Mouse (Mus musculus): ENCODE data around the gene Phf21b.

Gene Phf21b

GRCm38 (mm10) chr15:84856006-84856995, at the start of gene Phf21b:
Gene Phf21b (minus strand): TSS chr15:84856049.
- peak; percentile 90 for DNase-seq (ENCODE audit: low read depth, low spot score)

GRCm38 (mm10) chr15:84903843-84904385, 48.1 kb upstream of the Phf21b start:
- DNase-seq (ENCODE audit: low read depth, low spot score), result no peak

GRCm38 (mm10) chr15:84898077-84898476, 42.2 kb upstream of the Phf21b start:
- DNase-seq (ENCODE audit: low read depth, low spot score), result no peak

- peak; percentile 33 for DNase-seq (ENCODE audit: low read depth, low spot score)
Measured at GRCm38 (mm10) chr15:84896664-84897063, 40.8 kb upstream of the Phf21b start.

DNA sequence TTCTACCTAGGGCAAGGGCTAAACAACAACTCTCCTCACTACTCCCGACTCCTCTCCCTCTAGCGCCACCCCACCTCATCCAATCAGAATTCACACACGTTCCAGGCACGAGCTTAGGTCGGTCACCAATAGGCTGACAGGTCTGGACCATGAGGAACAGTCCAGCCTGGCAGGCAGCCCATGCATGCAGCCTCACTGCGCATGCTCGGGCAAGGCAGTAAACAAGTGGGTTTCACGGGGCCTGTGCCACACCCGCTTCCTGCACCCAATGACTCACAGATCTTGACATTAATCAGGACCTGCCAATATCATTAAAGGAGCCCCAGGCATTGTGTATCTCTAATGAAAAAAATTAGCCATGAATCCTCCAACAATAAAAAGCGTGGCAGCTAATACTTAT, 40.4 kb upstream of the Phf21b start:
- peak; percentile 19 for DNase-seq (ENCODE audit: low read depth, low spot score)

DNA sequence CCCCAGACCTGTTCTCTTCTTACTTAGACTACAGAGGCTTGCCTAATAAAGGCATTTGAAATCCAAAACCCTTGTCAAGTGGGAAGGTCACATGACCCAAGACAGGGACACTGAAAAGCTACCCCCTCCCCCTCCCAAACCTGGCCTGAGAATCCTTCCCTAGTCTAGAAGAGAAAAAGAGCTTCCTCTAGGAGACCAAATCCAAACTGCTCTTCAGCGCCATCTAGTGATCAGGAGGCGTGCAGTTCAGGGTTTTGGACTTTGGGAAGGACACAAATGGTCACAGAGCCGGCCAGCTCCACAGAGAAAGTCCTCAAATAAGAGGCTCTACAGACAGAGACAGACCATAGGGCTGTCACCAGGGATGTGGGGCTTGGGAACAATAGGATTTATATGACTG, 35.8 kb upstream of the Phf21b start:
- peak; percentile 71 for DNase-seq (ENCODE audit: low read depth, low spot score)

GRCm38 (mm10) chr15:84891246-84891645, 35.4 kb upstream of the Phf21b start:
- DNase-seq (ENCODE audit: low read depth, low spot score), result no peak

- DNase-seq (ENCODE audit: low read depth, low spot score), result no peak
Measured at GRCm38 (mm10) chr15:84888066-84888465, 32.2 kb upstream of the Phf21b start.

DNA sequence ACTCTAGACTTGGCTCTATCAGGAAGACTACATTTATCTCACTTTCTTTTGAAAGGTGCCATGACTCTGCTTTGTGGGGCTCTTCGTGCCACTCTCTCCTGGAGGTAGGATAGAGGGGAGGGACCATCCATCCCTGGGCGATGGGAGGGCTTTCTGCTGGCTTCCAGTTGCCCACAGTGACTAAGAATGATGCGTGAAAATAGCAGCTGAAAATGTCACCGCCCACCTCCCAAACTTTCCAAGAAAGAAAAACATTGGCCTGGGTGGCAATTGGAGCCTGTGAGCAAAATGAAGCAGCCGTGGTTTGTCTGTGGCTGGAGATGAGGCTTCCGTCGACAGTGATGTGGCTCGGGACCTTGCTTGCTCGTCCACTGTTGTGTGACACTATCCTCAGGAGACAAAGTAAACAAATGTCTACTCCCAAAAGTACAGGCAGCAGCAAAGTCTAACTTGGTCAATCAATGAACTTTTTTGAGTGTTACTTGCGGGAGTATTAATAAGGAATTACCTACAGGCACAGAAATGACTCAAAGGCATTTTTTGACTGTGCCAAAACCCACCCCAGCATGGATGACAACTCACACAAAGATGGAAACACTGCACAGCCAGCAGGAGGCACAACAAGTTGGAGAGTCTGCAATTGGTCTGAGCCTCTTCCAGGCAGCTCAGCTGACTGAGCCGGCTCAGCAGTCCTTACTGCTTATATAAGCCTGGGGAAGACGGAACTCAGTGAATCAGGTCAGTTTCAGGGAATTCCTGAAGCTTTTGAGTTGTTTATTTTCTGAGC, 21.4 kb upstream of the Phf21b start:
- no peak for DNase-seq (ENCODE audit: low read depth, low spot score)

GRCm38 (mm10) chr15:84873867-84874266, 18.0 kb upstream of the Phf21b start:
- DNase-seq (ENCODE audit: low read depth, low spot score), result no peak

- DNase-seq (ENCODE audit: low read depth, low spot score), result no peak
Measured at GRCm38 (mm10) chr15:84873079-84873478, 17.2 kb upstream of the Phf21b start.

- DNase-seq (ENCODE audit: low read depth, low spot score), result no peak
Measured at GRCm38 (mm10) chr15:84871802-84872201, 16.0 kb upstream of the Phf21b start.

DNA sequence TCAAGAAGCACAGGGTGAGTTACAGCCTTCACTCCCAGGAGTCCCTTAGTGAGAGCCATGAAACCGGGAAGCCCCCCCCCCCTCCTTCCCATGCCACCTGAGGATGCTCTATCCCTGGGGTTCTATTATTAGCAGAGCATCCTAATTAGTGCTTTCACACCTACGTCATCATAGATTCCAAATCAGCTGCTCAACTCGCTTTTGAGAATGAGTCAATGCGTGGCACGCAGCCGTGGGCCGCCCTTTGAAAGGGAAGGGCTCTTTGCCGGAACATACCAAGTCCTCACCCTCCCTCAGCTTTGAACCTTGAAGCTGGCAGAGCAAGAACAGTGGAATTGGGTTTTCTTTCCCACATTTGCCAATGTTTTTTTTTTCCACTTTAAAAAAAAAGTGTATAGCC, 6.1 kb upstream of the Phf21b start:
- DNase-seq (ENCODE audit: low read depth, low spot score), result no peak

DNA sequence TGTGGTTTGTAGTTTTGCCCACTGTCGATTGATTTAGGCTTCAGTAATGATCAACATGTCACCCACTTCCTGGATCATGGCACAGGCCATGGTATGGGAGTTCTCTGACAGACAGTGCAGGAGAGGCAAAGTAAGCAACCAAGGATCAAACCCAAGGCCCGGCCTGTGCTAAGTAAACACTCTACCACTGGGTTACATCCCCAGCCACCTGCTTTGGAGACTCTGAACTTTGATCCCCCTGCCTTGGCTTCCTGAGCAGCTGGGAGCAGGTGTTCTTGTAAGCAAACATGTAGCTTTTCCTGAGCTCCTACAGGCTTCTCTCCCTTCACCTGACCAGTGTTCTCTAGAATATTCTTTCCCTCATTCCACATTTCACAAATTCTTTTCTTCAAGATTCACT, 1.8 kb upstream of the Phf21b start:
- no peak for DNase-seq (ENCODE audit: low read depth, low spot score)

DNA sequence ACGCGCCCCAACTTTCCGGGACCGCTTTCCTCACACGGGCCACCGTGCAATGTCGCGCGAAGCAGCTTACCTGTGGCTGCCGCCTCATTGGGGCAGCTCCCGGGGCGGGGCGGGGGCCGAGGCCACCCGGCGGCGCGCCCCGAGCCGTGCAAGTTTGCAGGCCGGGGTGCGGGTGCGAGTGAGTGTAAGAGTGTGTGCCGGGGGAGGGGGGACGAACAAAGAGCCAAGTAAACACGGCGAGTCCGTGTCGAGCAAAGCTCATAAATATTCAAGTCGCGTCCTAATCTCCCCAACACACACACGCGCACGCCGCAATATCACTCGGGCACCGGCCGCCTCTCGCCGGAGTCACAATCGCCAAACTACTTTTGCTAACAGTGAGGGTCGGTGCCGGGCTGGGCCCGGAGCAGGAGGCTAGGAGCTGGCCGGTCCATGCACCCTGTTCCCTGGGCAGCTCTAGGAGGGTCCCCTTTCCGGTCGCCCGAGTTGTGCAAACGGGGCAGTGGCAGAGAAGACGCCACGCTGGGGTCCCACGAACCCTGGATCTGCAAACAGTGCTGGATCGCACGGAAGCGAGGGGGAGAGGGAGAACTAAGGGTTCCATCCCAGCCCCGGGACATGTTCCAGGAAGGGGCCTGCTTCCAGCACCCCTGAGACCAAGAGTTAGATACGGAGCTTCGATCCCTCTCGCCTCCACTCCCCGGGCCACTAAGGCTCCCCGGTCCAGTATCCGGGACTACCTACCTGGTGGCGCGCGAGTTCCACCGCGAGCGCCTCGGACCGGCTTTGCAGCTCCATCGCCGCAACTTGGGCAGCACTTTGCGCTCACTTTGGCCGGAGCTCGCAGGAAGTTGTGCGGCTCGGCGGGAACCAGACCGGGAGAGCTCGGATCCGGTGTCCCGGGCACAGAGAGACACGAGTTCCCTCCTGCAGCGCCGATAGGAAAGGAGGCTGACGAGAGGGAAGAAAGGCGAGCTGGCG, 638 bp downstream of the Phf21b start:
- peak; percentile 27 for DNase-seq (ENCODE audit: low read depth, low spot score)

DNA sequence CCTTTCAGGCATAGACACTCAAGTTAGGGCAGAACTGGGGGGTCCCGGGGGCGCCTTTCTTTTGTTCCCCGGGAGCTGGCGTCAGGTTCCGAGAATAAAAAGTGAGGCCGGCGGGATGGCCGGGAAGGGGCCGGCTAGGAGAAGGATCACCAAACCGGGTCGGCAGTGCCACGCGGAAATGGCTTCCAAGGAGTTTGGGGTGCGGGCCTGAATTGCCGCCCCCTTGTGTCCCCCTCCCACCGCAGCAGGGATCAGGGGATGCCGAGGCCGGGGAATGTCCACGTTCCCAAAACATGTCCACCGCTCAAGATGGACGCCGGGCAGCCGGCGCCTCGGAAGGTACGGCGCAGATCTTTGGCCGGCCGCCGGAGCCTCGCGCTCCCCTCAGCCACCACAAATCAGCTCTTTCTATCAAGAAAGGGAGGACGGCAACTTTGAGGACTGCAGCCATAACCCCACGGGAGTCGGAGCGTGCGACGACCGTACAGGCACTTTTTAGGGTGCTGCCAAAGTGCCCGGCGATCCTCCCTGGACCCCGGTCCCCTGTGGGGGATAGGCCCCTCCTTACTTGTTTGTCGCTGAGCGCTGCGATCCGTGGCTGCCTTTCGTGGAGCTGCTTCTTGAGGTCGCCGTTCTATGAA, 1.6 kb downstream of the Phf21b start:
- DNase-seq (ENCODE audit: low read depth, low spot score), result peak; percentile 19

- peak; percentile 51 for DNase-seq (ENCODE audit: low read depth, low spot score)
Measured at GRCm38 (mm10) chr15:84853261-84854137, 2.4 kb downstream of the Phf21b start.

DNA sequence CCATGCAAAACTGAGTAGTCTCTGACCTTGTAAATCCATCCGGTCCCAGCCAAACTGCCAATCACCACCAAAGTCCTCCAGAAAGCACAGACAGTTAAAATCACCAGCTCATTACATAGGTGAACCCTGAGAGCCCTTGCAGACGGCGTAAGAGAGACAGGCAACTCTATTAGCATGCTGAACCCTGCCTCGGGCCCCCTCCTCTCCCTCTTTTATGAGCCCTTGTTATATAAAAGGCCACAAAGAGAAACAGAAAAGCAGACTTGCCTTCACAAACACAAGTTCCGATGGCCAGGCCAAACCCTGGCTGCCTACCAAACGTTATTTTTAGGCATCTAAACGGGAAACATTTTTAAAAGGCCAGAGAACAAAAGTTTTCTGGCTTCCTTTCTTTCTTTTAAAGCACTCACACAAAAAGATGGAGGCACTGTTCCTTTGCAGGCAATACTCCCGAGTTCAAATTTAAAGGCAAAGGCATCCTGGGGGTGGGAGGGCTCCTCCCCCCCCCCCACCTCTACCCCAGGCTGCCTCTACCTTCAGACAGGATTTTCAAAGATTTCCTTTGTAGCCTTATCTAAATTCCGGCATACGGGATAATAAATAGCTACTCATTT, 3.3 kb downstream of the Phf21b start:
- no peak for DNase-seq (ENCODE audit: low read depth, low spot score)

DNA sequence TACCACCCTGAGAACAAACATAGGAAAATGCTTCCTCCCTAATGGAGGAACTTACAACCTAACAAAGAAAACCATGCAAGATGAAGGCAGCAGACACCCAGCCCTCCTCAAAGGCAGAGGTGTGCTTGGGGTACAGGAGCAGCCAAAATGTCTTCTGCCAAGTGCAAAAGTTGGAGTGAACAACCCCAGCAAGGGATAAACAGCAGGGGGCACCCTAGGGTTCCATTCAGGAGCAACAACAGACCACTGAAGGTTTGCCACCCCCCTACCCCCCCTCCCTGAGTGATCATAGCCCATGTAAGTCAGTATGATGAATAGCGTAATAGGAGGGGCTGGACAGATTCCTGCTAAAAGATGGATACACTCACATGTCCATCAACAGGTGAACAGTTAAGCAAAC, 5.5 kb downstream of the Phf21b start:
- DNase-seq (ENCODE audit: low read depth, low spot score), result peak; percentile 44

Data from CD4-positive, CD25-positive, alpha-beta regulatory T cell, adult 2 months (primary cell).